Mouse (Mus musculus) heart, postnatal 0 days (tissue): ENCODE measurements around the gene Dqx1. TPM values are rescaled to one million over a fixed set of nuclear protein-coding genes. Genes with fewer than 3 reads are reported as not detected.

Experiments
- ATAC-seq: fragments of 200-750 bp; cut with Nextera tagmentation; 2 replicates; pipeline ENCODE4 v1.8.0; 2017; ENCODE audit warnings: low read depth, moderate number of reproducible peaks, moderate library complexity; ENCODE audit not compliant: insufficient read depth
- DNase-seq: peaks from one replicate; pipeline ENCODE4 v3.0.0-alpha.2; 2016; ENCODE audit warnings: low spot score
- H3K27ac ChIP-seq: fragments of 300-500 bp; sonication (generic); 2 replicates; pipeline ENCODE4 v1.5.1; 2014; ENCODE audit warnings: low read depth, mild to moderate bottlenecking
- H3K27me3 ChIP-seq: fragments of 300-500 bp; sonication (generic); 2 replicates; pipeline ENCODE4 v1.6.1; 2014; ENCODE audit warnings: low read length, mixed read lengths; ENCODE audit not compliant: control insufficient read depth, insufficient read depth
- H3K36me3 ChIP-seq: fragments of 300-500 bp; sonication (generic); replicated peaks from 2 replicates; pipeline ENCODE4 v1.6.1; 2014; ENCODE audit warnings: low read length, mixed read lengths; ENCODE audit not compliant: control insufficient read depth, insufficient read depth
- H3K4me1 ChIP-seq: fragments of 300-500 bp; sonication (generic); 2 replicates; pipeline ENCODE4 v1.6.1; 2014; ENCODE audit warnings: antibody characterized with exemption; ENCODE audit not compliant: control insufficient read depth, insufficient read depth
- H3K4me2 ChIP-seq: fragments of 300-500 bp; sonication (generic); 2 replicates; pipeline ENCODE4 v1.6.1; 2014; ENCODE audit warnings: low read depth, mild to moderate bottlenecking, low read length, moderate library complexity
- H3K4me3 ChIP-seq: fragments of 300-500 bp; sonication (generic); 2 replicates; pipeline ENCODE4 v1.5.1; 2014; ENCODE audit warnings: low read depth, low read length
- H3K9ac ChIP-seq: fragments of 300-500 bp; sonication (generic); replicated peaks from 2 replicates; pipeline ENCODE4 v1.6.1; 2014; ENCODE audit warnings: low read depth, low read length, mixed read lengths
- H3K9me3 ChIP-seq: fragments of 300-500 bp; sonication (generic); replicated peaks from 2 replicates; pipeline ENCODE4 v1.6.1; 2016; ENCODE audit warnings: low read length; ENCODE audit not compliant: control insufficient read depth
- CTCF ChIP-seq: IDR thresholded peaks from 2 replicates; pipeline ENCODE4 v1.5.1; 2016; ENCODE audit warnings: antibody characterized with exemption, control low read depth, low read depth
- EP300 ChIP-seq: IDR thresholded peaks from 2 replicates; pipeline ENCODE4 v1.6.1; 2016; ENCODE audit warnings: antibody characterized with exemption, low read depth
- WGBS: fragments of 180-500 bp; shearing (Covaris S2); extraction: QIAGEN DNeasy Blood & Tissue Kit; methylation state at CpG from one replicate; pipeline ENCODE4 v1.1.7; 2014; 5-methylcytosine and 5-hydroxymethylcytosine counted together
- polyA plus RNA-seq: library from polyadenylated mRNA; unstranded; fragments of >200 nt; fragmentation: Nextera tagmentation; extraction: Ambion mirVana; gene quantifications from 2 replicates; pipeline ENCODE4 v1.2.1, GENCODE M21; 2015
- total RNA-seq: library from RNA; depleted of rRNA; stranded (reverse); fragments of >200 nt; gene quantifications from 2 replicates; pipeline ENCODE4 v1.2.3, GENCODE M21; 2014; ENCODE audit warnings: low replicate concordance

Dqx1 gene
- total and polyA plus RNA-seq, 2 experiments from 2014 or later = 0.08 TPM; not detected in 1

GRCm38 (mm10) chr6:83027706-83028105 lies 29.9 kb upstream of the Dqx1 start:
- peaks cover 17% of the 10 kb centered on the region for H3K27me3 ChIP-seq
- H3K9ac ChIP-seq = no peak overlapping the region
- no peak overlapping the region for H3K4me2 ChIP-seq
- H3K36me3 ChIP-seq = no peaks in the 10 kb centered on the region
- no peak overlapping the region for H3K4me3 ChIP-seq
- DNase-seq = no peak
- peaks cover 9% of the 10 kb centered on the region for H3K4me1 ChIP-seq
- no peak for ATAC-seq
- no peak overlapping the region for H3K27ac ChIP-seq
- TF ChIP-seq EP300 = no peak
- no peak for TF ChIP-seq CTCF
- no peaks in the 10 kb centered on the region for H3K9me3 ChIP-seq
- WGBS = 42% methylated on average over 7 of the region's 9 CpGs

GRCm38 (mm10) chr6:83029777-83030176 lies 27.9 kb upstream of the Dqx1 start:
- no peaks in the 10 kb centered on the region for H3K9me3 ChIP-seq
- no peak overlapping the region for H3K4me3 ChIP-seq
- H3K9ac ChIP-seq = no peak overlapping the region
- DNase-seq (no peak), ATAC-seq (no peak)
- H3K27me3 ChIP-seq = peaks cover 17% of the 10 kb centered on the region
- peaks cover 19% of the 10 kb centered on the region for H3K4me1 ChIP-seq
- 57% methylated on average over 10 of the region's 10 CpGs for WGBS
- TF ChIP-seq CTCF = no peak
- no peaks in the 10 kb centered on the region for H3K36me3 ChIP-seq
- H3K4me2 ChIP-seq = no peak overlapping the region
- no peak overlapping the region for H3K27ac ChIP-seq

GRCm38 (mm10) chr6:83031111-83031510 lies 26.5 kb upstream of the Dqx1 start:
- Histone ChIP-seq H3K9me3 (no peaks in the 10 kb centered on the region), H3K4me1 (peaks cover 19% of the 10 kb centered on the region), H3K4me3 (no peak overlapping the region), H3K4me2 (no peak overlapping the region), H3K27me3 (peaks cover 17% of the 10 kb centered on the region), H3K27ac (no peak overlapping the region), H3K36me3 (no peaks in the 10 kb centered on the region), H3K9ac (no peak overlapping the region)
- DNase-seq (no peak), ATAC-seq (no peak)
- no peak for TF ChIP-seq CTCF
- TF ChIP-seq EP300 = no peak
- 77% methylated on average over 7 of the region's 7 CpGs for WGBS

- H3K4me1 ChIP-seq = peaks cover 19% of the 10 kb centered on the region
- H3K27ac ChIP-seq = no peak overlapping the region
- 67% methylated on average over 18 of the region's 18 CpGs for WGBS
- H3K9ac ChIP-seq = no peak overlapping the region
- H3K27me3 ChIP-seq = peaks cover 20% of the 10 kb centered on the region
- peak overlapping the region; percentile 86 for H3K4me2 ChIP-seq
- no peaks in the 10 kb centered on the region for H3K36me3 ChIP-seq
- TF ChIP-seq EP300 (no peak), CTCF (no peak)
- H3K4me3 ChIP-seq = peak overlapping the region; percentile 72
- ATAC-seq (no peak), DNase-seq (no peak)
- no peaks in the 10 kb centered on the region for H3K9me3 ChIP-seq
Measured at GRCm38 (mm10) chr6:83031921-83032590, 25.6 kb upstream of the Dqx1 start.

- no peak for DNase-seq
- H3K27me3 ChIP-seq = peaks cover 20% of the 10 kb centered on the region
- ATAC-seq = peak; percentile 40; the same call in 1 of the 2 replicates
- peak overlapping the region; percentile 79 for H3K27ac ChIP-seq
- H3K36me3 ChIP-seq = no peaks in the 10 kb centered on the region
- no peaks in the 10 kb centered on the region for H3K9me3 ChIP-seq
- H3K4me2 ChIP-seq = peak overlapping the region; percentile 86
- H3K4me3 ChIP-seq = peak overlapping the region; percentile 72
- TF ChIP-seq CTCF = no peak
- no peak for TF ChIP-seq EP300
- WGBS = under 1% methylated on average over 31 of the region's 31 CpGs
- peak overlapping the region; percentile 54 for H3K9ac ChIP-seq
- peaks cover 19% of the 10 kb centered on the region for H3K4me1 ChIP-seq
Measured at GRCm38 (mm10) chr6:83032769-83033191, 24.9 kb upstream of the Dqx1 start.
